21 mouse cellular contexts compared by ENCODE assay signal in the genomic region with DNA sequence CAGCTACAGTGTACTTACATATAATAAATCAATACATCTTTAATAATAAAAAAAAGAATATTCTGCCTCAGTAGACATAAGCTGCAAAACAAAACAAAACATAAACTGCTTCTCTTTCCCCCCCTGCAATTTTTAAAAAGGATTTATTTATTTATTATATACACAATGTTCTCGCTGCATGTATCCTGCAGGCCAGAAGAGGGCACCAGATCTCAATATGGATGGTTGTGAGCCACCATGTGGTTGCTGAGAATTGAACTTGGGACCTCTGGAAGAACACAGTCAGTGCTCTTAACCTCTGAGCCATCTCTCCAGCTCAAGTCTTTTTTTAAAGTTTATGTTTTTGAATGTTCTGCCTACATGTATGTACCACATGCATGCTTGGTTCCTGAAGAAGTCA.
DNase-seq lines count a peak whose midpoint lies in the region; ATAC-seq and TF ChIP-seq lines count a peak whose summit lies in the region.
"Had no signal": no experiment of that assay in that cellular context is flagged by ENCODE, and none has a peak within 500 bp of the region (broad histone marks: within the 10 kb centered on the region; RNA-seq: fewer than 3 reads in every experiment).

No protein-coding gene starts in this region.

- no peak overlapping the region for H3K27ac ChIP-seq in heart, adult 2 months
- H3K27ac ChIP-seq in liver, postnatal 0 days (ENCODE audit: low read depth), result no peak overlapping the region
- no peak overlapping the region for H3K27ac ChIP-seq in liver, embryonic 12.5 days
- no peak overlapping the region for H3K27ac ChIP-seq in midbrain, embryonic 14.5 days (replicated peaks; ENCODE audit: low read depth, low read length)
- H3K27ac ChIP-seq: embryonic facial prominence, embryonic 12.5 days; hindbrain, embryonic 13.5 days; neural tube, embryonic 13.5 days had no signal

- H3K36me3 ChIP-seq in heart, adult 2 months (ENCODE audit: control insufficient read depth, insufficient read depth, low read length), result peaks cover 2% of the 10 kb centered on the region; the same call in 1 of the 2 replicates
- no peaks in the 10 kb centered on the region for H3K36me3 ChIP-seq in liver, postnatal 0 days (replicated peaks; ENCODE audit: insufficient read depth, low read length)
- H3K36me3 ChIP-seq in liver, embryonic 12.5 days, result no peaks in the 10 kb centered on the region
- H3K36me3 ChIP-seq in midbrain, embryonic 14.5 days (ENCODE audit: control insufficient read depth, insufficient read depth, low read length), result no peaks in the 10 kb centered on the region

- no peaks in the 10 kb centered on the region for H3K27me3 ChIP-seq in heart, adult 2 months (ENCODE audit: control insufficient read depth, insufficient read depth, low read length)
- no peaks in the 10 kb centered on the region for H3K27me3 ChIP-seq in liver, postnatal 0 days (ENCODE audit: insufficient read depth, low read length)
- H3K27me3 ChIP-seq in liver, embryonic 12.5 days (replicated peaks), result no peaks in the 10 kb centered on the region
- H3K27me3 ChIP-seq in Patski, result no peaks in the 10 kb centered on the region
- H3K27me3 ChIP-seq in midbrain, embryonic 14.5 days (ENCODE audit: control insufficient read depth, insufficient read depth, low read length), result no peaks in the 10 kb centered on the region
- H3K27me3 ChIP-seq: embryonic facial prominence, embryonic 12.5 days; hindbrain, embryonic 13.5 days; neural tube, embryonic 13.5 days had no signal

- no peak for TF ChIP-seq EP300 in heart, adult 2 months (IDR thresholded peaks at IDR 0.05; ENCODE audit: insufficient read depth, low read depth, low read length)
- no peak for TF ChIP-seq EP300 in liver, postnatal 0 days (IDR thresholded peaks at IDR 0.05; ENCODE audit: low read depth)

- ATAC-seq in liver, postnatal 0 days, result no peak
- no peak for ATAC-seq in liver, embryonic 12.5 days
- ATAC-seq in Patski, result no peak
- ATAC-seq in midbrain, embryonic 14.5 days (ENCODE audit: low FRiP score, low TSS enrichment), result no peak
- ATAC-seq: forebrain, embryonic 16.5 days had no signal

- 97% methylated on average over 1 of the region's 1 CpGs for WGBS in heart, adult 2 months
- WGBS in liver, postnatal 0 days (ENCODE audit: insufficient replicate concordance), result 73% methylated on average over 1 of the region's 1 CpGs
- 89% methylated on average over 1 of the region's 1 CpGs for WGBS in liver, embryonic 12.5 days (ENCODE audit: insufficient replicate concordance)
- WGBS in midbrain, embryonic 14.5 days, result 100% methylated on average over 1 of the region's 1 CpGs

- intact Hi-C loops in heart, adult 2 months (cut with DNase I), result no loop called here
- intact Hi-C loops in heart, postnatal 25 days (cut with DNase I), result no loop called here

- in situ Hi-C loops in Patski (cut with MboI; ENCODE audit: low pct_unique_long_range_greater_than_20kb), result no loop called here

- POLR2A ChIA-PET in Patski (lab: Charles Lee), result no interaction called here

- peaks cover 2% of the 10 kb centered on the region for H3K4me1 ChIP-seq in heart, adult 2 months (ENCODE audit: control insufficient read depth, insufficient read depth, low read length)
- 0 out of 2 replicates have a peak, but pooled peaks cover 1% of the 10 kb centered on the region for H3K4me1 ChIP-seq in liver, postnatal 0 days (ENCODE audit: insufficient read depth)
- H3K4me1 ChIP-seq in liver, embryonic 12.5 days, result peaks cover 16% of the 10 kb centered on the region
- H3K4me1 ChIP-seq in midbrain, embryonic 14.5 days (ENCODE audit: control insufficient read depth, insufficient read depth, low read length), result no peaks in the 10 kb centered on the region
- H3K4me1 ChIP-seq: embryonic facial prominence, embryonic 12.5 days; hindbrain, embryonic 13.5 days; neural tube, embryonic 13.5 days had no signal

- DNase-seq in heart, adult 2 months, result no peak
- no peak for DNase-seq in heart, postnatal 25 days (ENCODE audit: low spot score)
- no peak for DNase-seq in liver, postnatal 0 days
- peak; percentile 28 for DNase-seq in A20 (ENCODE audit: low read depth, low spot score)
- no peak for DNase-seq in Patski (ENCODE audit: low read depth, low spot score)
- no peak for DNase-seq in midbrain, embryonic 14.5 days
- no peak for DNase-seq in frontal cortex, adult 2 months (ENCODE audit: extremely low spot score in 1 of 2, low spot score in 1 of 2)
- DNase-seq: adrenal gland, postnatal 25 days; cerebellum, adult 8-10 months; gastrocnemius, postnatal 10 days; kidney, adult 2 months; kidney, postnatal 4 days; layer of hippocampus, postnatal 36 days; left cerebral cortex, postnatal 4 days; lung, postnatal 10 days; spleen, adult 18-20 months had no signal

- H3K79me2 ChIP-seq in heart, adult 2 months (replicated peaks; ENCODE audit: control insufficient read depth, insufficient read depth, low read length), result no peaks in the 10 kb centered on the region

- TF ChIP-seq CTCF in heart, adult 2 months (IDR thresholded peaks at IDR 0.05), result peak; percentile 48
- TF ChIP-seq CTCF in liver, postnatal 0 days (IDR thresholded peaks at IDR 0.05; ENCODE audit: low read depth), result peak; percentile 47
- TF ChIP-seq CTCF in Patski (IDR thresholded peaks at IDR 0.05), result peak; percentile 53

- no peaks in the 10 kb centered on the region; the same call in 1 of the 2 replicates for H3K9me3 ChIP-seq in liver, postnatal 0 days (ENCODE audit: low read length)
- H3K9me3 ChIP-seq in liver, embryonic 12.5 days (replicated peaks), result no peaks in the 10 kb centered on the region
- no peaks in the 10 kb centered on the region for H3K9me3 ChIP-seq in midbrain, embryonic 14.5 days (ENCODE audit: control insufficient read depth, low read length)
- H3K9me3 ChIP-seq: embryonic facial prominence, embryonic 12.5 days; hindbrain, embryonic 13.5 days; neural tube, embryonic 13.5 days had no signal

- no peak overlapping the region for H3K9ac ChIP-seq in heart, adult 2 months (ENCODE audit: low read depth, low read length)
- no peak overlapping the region for H3K9ac ChIP-seq in liver, postnatal 0 days (replicated peaks)
- no peak overlapping the region for H3K9ac ChIP-seq in liver, embryonic 12.5 days
- no peak overlapping the region for H3K9ac ChIP-seq in midbrain, embryonic 14.5 days (replicated peaks; ENCODE audit: low read length)
- H3K9ac ChIP-seq: embryonic facial prominence, embryonic 12.5 days; hindbrain, embryonic 13.5 days; neural tube, embryonic 13.5 days had no signal

- no peak overlapping the region for H3K4me3 ChIP-seq in heart, adult 2 months
- no peak overlapping the region for H3K4me3 ChIP-seq in liver, postnatal 0 days (ENCODE audit: low read depth, low read length)
- H3K4me3 ChIP-seq in liver, embryonic 12.5 days, result no peak overlapping the region
- no peak overlapping the region for H3K4me3 ChIP-seq in midbrain, embryonic 14.5 days (replicated peaks; ENCODE audit: low read depth, low read length)
- H3K4me3 ChIP-seq: embryonic facial prominence, embryonic 12.5 days; hindbrain, embryonic 13.5 days; neural tube, embryonic 13.5 days had no signal

- no peak overlapping the region for H3K4me2 ChIP-seq in liver, postnatal 0 days (ENCODE audit: low read depth, low read length)
- no peak overlapping the region for H3K4me2 ChIP-seq in liver, embryonic 12.5 days
- no peak overlapping the region for H3K4me2 ChIP-seq in midbrain, embryonic 14.5 days (ENCODE audit: low read length)
- H3K4me2 ChIP-seq: embryonic facial prominence, embryonic 12.5 days; hindbrain, embryonic 13.5 days; neural tube, embryonic 13.5 days had no signal

- TF ChIP-seq POLR2A in heart, adult 2 months (IDR thresholded peaks at IDR 0.05; ENCODE audit: insufficient read depth, low read depth, low read length), result no peak

- CTCF ChIA-PET in Patski (lab: Charles Lee), result interaction anchor here (0.9 to 2.2 kb wide), 4 partner anchors 11 to 21 kb away, joined by 3 to 8 read pairs (median 3); no protein-coding TSS in a partner anchor
